Mouse (Mus musculus) naive thymus-derived CD4-positive, alpha-beta T cell, adult 2 months (primary cell): ENCODE measurements around the gene Trpm1.

Experiments
- DNase-seq: peaks from one replicate; pipeline ENCODE4 v3.0.0-alpha.2; 2011; ENCODE audit warnings: low read depth

The Trpm1 gene

DNA sequence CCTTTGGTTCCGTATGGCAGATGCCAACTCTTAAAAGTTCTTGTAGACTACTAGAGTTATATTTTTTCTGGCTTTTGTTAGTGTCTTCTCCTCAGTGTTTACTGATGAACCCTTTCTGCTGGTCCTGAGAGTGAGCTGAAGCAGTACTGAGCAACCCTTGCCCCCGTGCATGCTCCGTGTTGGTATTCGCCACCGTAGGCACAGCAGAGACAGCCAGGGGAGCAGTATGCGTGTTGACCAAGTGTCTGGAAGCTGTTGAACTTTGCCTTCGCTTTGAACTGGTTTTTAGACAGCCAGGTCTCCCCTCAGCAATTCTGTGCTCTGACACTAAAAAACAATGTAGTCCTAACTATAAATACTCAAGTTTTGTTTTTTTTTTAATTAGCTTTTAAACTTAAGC is 135.8 kb downstream of the Trpm1 start:
- DNase-seq, result no peak

DNA sequence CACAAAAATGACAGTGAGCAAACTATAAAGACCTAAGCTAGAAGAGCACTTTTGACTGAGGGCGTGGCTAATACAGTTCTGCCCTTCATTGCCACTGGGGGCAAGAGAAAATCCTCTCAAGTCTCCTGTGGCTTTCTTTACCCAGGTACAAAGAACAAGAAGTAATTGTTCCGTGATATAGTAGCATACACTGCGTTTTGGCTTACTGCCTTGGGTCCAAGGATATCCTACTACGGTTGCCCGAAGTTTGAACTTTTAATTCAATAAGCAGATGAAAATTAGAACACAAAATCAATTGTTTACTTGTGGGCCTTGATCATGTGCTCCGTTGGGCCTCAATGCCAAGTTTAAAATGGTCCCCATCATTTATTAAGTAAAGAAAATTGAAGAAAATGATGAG is 136.8 kb downstream of the Trpm1 start:
- no peak for DNase-seq

DNA sequence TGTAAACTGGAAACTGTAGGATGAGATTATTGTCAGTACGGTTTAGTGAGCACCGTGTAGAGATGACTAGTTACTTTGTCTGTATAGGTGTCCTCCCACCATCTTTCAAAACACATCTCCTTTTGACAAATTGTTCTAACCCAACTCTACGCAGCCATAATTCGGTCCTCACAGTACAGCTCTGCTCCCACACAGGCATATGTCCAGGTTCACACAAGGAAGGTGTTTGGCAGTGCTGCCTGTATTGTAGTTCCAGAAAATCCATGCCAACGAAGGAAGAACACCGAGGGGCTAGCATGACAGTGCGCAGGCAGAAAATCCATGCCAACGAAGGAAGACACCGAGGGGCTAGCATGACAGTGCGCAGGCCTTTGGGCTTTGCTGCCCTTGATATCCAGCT is 138.1 kb downstream of the Trpm1 start:
- DNase-seq, result no peak

DNA sequence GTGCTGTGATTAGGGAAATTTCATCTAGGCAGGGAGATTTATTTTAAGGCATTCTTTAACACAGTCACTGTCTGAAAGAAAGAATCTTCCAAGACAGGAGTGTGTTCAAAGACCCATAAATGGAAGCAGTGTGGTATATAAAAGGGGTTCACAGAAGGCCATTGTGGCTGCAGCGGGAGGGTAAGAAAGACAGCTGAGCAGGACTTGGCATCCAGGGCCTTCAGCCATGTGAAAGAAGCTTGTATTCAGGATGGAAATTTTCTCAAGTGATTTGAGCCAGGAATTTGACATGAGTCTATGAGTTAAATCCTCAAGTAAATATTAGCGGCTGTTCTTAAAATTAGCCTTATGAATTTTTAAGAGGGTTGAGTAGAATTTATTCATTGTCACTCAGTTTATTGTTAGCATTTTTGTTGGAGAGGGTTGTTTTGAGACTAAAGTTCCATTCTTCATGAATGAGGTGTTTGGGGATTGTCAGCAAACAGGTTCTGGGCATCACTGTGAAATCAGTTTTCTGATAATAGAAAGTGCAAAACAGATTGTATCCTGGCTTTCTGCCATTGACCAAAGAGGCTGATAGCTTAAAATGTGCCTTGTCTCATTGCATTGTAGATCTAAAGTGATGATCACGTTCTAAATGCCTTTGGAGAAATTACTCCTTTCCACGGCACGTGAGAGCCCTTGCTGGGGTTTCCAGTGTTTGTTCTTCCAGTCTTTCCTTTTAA is 142.8 kb downstream of the Trpm1 start:
- no peak for DNase-seq

DNA sequence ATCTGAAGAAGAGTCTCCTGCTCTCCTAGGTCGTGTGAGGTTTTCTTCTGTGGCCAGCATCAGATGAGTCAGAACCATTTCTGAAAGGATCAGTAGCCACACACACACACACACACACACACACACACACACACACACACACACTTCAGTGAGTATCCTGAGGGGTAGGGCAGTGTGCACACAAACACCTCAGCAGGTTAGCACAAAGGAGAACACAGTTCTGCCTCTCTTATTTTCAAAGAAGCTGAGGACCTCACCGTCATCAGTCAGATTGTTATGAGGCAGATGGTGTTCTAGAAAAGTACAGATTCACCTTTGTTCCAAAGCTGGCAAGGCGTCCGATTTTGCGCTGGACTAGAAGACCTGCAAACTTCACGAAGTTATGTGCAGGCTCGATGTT is 156.6 kb downstream of the Trpm1 start:
- no peak for DNase-seq

DNA sequence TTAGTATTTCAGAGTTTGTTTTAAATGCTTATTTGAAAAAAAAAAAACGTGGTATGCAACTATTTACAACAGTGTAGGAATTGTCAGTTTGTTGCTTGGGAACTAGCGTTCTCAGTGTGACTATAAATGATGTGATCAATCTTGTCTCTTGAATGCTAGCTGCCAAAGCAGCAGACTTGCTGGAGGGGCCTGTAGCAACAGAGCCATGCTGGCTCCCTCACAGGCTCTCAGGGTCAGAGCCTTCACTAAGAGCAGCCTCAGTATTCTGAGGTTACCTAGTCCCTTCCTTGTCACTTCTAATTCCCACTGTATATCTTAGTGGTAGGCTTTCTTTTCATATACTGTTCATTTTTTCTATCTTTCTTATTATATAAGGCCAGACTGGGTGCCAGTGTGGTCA is 157.1 kb downstream of the Trpm1 start:
- no peak for DNase-seq

DNA sequence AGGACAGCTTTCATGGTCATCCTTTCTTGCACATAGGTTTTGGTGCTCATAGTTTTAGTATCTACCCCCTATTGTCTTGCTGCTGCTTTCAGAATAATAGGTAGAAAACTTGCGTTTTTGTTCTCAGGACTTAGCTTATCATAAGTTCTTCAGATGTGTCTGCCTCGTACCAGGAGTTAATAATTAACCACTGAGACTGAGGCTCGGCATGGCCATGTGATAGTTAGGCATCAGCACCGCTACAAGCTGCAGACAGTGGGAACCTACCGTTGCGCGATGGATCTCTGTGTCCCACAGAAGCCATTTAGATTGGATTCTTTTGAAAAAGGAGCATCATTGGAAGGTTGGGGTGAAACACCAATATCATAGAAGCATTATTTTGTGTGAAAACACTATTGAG is 159.2 kb downstream of the Trpm1 start:
- no peak for DNase-seq
